Mouse (Mus musculus) thymus, postnatal 14 days (tissue): Measurements from ENCODE around the gene Cep170.

Experiments used
- DNase-seq: peaks from one replicate; pipeline ENCODE4 v3.0.0; 2021

The Cep170 gene

DNA sequence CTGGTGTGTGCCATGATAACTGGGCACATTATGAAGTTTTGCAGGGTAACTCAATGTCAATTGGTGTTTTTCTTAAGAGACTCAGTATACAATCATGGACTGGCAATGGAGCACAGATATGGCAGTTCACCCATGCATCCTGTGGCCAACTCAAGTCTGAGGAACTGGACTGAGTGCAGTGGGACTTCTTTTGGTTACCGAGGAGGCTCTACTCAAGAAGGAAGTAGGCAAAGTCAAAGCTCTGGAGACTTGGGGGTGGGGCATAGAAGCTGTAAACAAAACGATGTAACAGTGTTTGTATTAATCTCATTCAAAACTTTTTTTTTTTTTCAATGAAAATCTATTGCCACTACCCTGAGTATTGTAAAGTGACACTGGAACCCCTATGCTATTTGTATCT lies 83.3 kb downstream of the Cep170 start:
- DNase-seq, result no peak

DNA sequence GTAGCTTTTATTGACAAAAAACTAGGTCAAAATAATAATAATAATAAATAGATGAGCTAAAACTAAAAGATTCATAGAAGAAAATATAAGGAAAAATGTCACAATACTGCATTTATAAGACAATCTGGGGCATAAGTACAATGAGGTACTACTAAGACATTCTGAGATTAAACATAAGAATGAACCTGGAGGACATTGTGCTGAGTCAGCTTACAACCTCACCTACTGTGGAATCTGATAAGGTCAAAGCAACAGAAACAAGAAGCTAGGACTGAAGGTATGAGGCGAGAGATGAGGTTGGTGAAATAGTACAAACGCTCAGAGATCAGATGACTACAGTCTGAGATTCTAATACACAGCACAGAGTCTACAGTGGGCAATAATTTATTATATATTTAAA lies 86.5 kb downstream of the Cep170 start:
- DNase-seq, result no peak

DNA sequence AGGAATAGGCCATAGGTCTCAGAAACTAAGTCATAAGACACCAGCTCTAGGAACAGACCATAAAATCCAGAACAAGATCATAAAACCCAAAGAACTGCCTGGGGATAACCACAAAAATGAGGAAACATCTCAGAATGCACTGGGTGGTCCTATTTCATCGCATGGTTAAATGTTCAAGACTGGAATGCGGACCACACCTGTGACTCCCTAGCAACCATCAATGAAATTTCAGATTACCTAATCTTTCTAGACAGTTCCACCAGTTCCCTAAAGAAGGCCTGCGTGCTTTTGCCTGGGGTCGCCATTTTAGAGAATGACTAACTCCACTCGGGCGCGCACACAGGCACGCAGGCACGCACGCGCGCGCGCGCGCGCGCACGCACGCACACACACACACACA lies 89.1 kb downstream of the Cep170 start:
- no peak for DNase-seq

DNA sequence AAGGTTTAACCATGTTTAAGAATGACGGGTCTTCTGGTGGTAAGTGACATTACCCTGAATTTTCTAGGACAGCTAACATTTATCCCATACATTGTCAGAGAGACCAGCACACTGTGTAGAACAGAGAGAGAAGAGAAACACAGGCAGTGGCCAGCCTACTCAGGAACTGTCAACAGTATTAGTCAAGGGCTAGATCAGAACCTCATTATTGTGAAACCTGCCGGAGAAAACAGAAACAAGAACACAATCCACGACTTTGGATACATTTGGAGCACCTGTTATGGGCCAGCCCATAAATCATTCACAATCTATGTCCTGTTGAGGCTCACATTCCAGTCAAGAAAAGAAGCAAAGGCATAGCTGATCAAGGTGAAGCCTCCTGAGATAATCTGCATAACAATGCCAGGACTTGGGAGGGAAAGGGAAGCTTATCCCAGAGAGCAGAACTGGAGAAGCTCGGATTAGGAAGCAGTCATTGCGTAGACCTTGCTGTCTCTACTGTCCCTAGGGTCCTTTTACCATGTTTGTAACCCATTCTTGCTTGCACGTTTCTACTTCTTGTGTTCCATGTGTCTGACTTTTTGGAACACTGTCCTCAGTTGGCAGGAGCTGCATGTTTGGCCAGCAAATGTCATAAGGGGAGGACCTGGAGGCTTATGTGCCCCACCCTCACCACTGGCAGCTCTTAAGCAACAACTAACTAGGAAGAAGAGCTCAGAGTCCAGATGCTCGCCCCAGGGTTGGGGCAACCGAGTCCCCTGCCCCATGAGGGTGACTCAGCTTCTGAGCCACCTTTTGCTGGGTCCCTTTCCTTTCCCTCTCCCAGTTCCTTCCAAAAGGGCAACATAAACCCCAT lies 89.8 kb downstream of the Cep170 start:
- DNase-seq, result no peak

DNA sequence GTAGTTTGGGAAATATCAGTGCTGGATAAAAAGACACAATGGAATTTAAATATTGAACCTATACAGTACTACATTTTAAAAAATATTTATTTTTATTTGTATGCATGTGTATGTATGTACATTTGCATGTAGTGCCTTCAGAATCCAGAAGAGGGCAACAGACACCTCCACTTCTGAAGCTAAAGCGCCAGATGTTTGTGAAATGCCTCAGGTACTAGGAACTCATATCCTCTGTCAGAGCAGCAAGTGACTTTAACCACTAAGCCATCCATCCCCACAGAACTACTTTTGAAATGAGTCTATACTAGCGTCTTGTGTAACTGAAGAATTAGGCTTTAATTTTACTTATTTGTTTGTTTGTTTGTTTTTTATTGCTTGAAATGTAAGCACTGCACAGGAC lies 101.4 kb downstream of the Cep170 start:
- peak; percentile 65 for DNase-seq

DNA sequence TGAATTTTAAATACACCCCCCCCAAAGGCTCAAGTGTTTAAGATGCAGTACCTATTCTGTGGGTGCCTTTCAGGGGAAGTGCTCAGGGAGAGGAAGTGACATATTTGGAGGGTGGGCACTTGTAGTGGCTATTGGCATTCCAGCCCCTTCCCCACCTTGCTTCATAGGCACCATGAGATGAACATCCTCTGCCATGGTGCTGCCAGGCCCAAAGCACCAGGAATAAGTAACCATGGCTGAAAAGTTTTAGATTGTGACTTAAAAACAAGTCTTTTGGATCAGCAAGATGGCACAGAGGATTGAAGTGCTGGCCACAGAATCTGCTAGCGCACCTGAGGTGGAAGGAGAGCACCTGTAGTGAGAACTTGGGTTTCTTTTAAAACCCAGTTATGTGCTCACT lies 113.6 kb downstream of the Cep170 start:
- DNase-seq, result no peak

DNA sequence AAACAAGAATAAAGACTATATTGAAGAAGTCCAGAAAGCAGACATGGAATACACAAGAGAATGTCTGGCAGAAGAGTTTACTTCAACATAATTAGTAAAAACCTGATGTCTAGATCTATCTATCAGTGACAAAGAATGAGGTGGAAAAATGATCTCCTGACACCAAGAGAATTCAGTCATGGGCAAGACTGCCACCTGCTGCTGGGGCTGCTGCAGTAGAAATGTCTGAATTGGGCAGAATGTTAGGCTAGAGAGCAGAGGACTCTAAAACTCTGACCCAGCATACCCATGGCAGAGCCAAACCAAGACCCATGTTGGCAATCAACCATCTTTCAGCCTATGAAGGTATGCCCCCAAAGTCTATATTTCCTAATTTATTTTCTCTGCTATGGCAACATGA lies 114.1 kb downstream of the Cep170 start:
- DNase-seq, result no peak

DNA sequence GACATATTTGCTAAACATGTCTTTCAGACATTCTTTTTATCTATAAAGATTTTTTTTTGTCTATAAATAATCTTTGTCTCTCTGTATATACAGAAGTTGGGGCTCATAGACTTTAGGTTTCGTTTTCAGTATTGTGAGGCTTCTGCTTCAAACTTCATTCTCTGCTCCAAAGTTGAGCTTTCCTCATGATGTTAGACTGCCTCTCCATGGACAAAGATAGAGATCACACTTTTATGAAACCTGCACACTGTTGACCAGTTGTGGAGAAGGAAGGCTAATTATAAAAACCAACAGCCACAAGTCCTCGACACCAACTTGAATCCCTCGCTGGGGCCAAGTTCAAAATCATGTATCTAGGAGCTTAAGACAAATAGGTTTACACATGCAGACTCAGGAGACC lies 115.2 kb downstream of the Cep170 start:
- no peak for DNase-seq

DNA sequence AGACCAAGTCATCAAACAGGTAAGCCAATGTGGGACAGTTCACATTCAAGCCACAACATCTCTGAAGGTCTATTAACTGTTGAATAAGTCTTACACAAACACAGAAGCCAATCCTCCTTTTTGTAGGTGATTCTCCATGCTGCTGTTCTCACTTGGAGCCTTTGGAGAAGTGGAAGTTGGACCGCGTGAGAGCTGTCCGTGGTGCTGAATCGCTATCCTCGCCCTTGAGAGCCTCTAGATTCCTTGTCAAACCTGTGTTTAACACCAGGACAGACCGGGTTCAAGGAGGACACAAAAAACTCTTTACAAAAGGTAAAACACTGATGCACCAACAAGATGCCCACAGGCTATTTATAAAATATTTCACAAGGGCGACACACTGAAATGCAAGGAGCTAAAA lies 116.8 kb downstream of the Cep170 start:
- DNase-seq, result peak; percentile 18

DNA sequence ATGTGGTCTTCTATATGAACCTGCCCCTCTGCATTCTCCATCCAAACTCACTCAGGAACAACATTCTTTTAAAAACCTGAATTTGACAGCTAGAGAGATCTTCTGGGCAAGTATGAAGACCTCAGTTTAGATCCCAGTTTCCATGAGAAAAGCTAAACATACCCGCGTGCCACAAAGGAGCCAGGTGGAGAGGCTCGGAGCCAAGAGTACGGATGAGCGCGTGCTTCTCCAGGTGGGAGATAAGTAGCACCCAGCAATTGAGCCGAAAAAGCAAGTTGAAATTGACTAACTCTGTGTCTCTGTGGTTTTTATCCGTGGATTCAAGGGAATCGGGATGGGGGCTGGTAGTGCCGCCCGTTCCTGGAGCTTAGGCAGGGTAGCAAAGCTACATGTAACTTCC lies 122.8 kb downstream of the Cep170 start:
- no peak for DNase-seq

DNA sequence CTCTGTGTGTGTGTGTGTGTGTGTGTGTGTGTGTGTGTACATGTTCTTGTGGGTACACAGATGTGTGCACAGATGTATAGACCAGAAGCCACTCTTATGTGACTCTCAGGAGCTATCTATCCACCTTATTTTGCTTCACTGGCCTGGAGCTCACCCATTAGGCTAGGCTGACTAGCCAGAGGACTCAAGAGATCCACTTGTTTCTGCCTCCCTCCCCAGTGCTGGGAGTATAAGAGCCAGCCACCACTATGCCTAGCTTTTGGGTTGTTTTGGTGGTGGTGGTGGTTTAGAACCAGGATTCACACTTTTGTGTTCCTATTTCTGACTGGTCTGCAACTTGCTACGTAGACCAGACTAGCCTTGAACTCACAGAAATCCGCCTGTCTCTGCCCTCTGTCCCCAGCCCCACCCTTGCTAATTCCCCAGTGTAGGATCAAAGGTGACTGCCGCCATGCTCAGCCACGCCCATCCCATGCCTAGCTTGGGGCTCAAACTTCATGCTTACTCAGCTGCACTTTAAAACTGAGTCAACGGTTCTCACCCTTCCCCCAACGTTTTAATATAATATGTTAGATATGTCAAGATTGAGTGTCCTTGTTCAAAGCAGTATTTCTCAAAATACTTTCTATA lies 125.5 kb downstream of the Cep170 start:
- DNase-seq, result no peak
